Mouse (Mus musculus) bone marrow, adult 2 months (tissue): Measurements from ENCODE around the gene Dio1. TPM values are rescaled to one million over a fixed set of nuclear protein-coding genes. Genes with fewer than 3 reads are reported as not detected.

Experiments used
- H3K27ac ChIP-seq: fragments of 200-500 bp; 2 replicates; pipeline ENCODE4 v1.5.1; 2012; ENCODE audit warnings: low read depth, mild to moderate bottlenecking, control low read depth, inconsistent platforms, low read length; ENCODE audit not compliant: control insufficient read depth, poor library complexity, insufficient read depth
- H3K4me1 ChIP-seq: fragments of 200-500 bp; 2 replicates; pipeline ENCODE4 v1.6.1; 2011; ENCODE audit warnings: low read length; ENCODE audit not compliant: control insufficient read depth, insufficient read depth
- H3K4me3 ChIP-seq: fragments of 200-500 bp; replicated peaks from 2 replicates; pipeline ENCODE3; 2011; ENCODE audit warnings: mild to moderate bottlenecking, low read depth, low read length, control low read depth; ENCODE audit not compliant: control insufficient read depth
- CTCF ChIP-seq: fragments of 200-500 bp; IDR thresholded peaks from 2 replicates; pipeline ENCODE4 v1.5.1; 2011; ENCODE audit warnings: low read length, control low read depth; ENCODE audit not compliant: control insufficient read depth, insufficient read depth
- POLR2A ChIP-seq: fragments of 200-500 bp; IDR thresholded peaks from 2 replicates; pipeline ENCODE4 v1.6.1; 2011; ENCODE audit warnings: low read depth, mild to moderate bottlenecking, control low read depth, low read length, borderline replicate concordance; ENCODE audit not compliant: control insufficient read depth
- WGBS: fragments of 180-500 bp; shearing (Covaris S2); methylation state at CpG from one replicate; pipeline ENCODE4 v1.1.7; 2018; 5-methylcytosine and 5-hydroxymethylcytosine counted together
- polyA plus RNA-seq: library from polyadenylated mRNA; stranded (reverse); fragments of >200 nt; gene quantifications from 2 replicates; pipeline ENCODE4 v1.2.4, GENCODE M21; 2011; ENCODE audit warnings: low replicate concordance; ENCODE audit not compliant: missing spikeins, insufficient read depth, insufficient read length

Gene Dio1
- polyA plus RNA-seq, 1 experiment = 0.90 TPM

DNA sequence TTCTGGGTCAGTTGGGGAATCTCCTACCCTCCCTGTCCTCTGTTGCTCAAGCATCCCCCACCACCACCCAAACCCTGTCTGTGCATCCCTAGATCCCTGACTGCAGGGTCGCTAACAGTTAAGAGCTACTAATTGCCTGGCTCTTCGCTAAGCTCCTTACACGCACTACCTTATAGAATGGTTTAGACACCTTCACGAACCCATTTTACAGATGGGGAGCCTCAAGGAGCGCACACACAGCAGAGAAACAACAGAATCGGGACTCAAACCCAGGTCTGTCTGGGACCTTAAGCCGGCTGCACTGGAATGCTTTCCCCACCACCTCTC, 7.5 kb upstream of the Dio1 start:
- peak overlapping the region; percentile 79 for H3K4me3 ChIP-seq
- no peak overlapping the region for H3K27ac ChIP-seq
- 7% methylated on average over 7 of the region's 7 CpGs for WGBS
- TF ChIP-seq POLR2A = no peak
- TF ChIP-seq CTCF = no peak
- H3K4me1 ChIP-seq = no peaks in the 10 kb centered on the region

DNA sequence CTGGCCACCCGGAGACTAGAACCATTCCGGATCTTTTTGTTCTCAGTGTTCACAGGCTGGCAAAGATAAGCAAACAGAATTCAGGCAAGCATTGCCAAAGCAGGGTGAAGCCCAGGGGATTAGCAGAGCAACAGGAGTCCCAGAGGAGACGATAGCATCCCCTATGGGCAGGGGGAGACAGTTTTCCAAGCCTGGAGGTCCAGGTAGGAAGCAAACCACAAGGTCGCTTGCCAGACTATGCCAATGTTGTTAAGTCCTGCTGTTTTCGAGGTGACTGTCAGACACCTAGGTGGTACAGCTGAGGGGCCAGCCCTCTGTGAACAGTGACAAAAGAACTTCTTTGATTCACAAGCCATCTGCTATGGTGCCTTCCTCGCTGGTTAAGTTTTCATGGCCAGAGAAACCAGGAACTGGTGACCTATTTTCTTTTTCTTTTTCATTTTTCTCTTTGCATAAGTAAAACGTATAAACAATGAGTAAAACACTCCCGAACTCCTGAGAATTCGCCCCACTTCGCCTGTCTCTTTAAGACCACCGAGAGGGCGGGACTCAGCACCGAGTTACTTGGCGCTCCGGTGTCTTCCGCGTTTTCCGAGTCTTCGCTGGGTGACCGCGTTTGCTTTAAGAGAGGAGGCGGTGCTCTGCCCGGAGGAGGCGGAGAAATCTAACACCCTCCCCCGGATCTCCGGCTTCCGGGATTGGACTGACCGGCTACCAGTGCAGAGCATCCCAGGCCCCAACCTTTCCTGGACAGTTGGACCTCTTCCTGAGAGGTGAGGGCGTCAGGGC, 6.9 kb upstream of the Dio1 start, which contains the start of gene Yipf1:
Gene Yipf1 (plus strand): TSS at position 674 of the 789 bp plus-strand sequence.
- Histone ChIP-seq H3K4me1 (no peaks in the 10 kb centered on the region), H3K27ac (no peak within 1 kb of the TSS), H3K4me3 (peak within 1 kb of the TSS; percentile 79)
- TF ChIP-seq POLR2A (peak; percentile 45; the same call in 1 of the 2 replicates), CTCF (no peak)
- WGBS = 2% methylated on average over 29 of the region's 29 CpGs

- Histone ChIP-seq H3K4me3 (no peak overlapping the region), H3K4me1 (peaks cover 4% of the 10 kb centered on the region), H3K27ac (no peak overlapping the region)
- TF ChIP-seq POLR2A (no peak), CTCF (no peak)
- WGBS = 68% methylated on average over 3 of the region's 3 CpGs
Measured at GRCm38 (mm10) chr4:107303531-107303930, 3.4 kb downstream of the Dio1 start.

- H3K4me3 ChIP-seq = no peak overlapping the region
- TF ChIP-seq POLR2A (no peak), CTCF (no peak)
- peaks cover 4% of the 10 kb centered on the region for H3K4me1 ChIP-seq
- WGBS = 40% methylated on average over 4 of the region's 4 CpGs
- H3K27ac ChIP-seq = no peak overlapping the region
Measured at GRCm38 (mm10) chr4:107302832-107303231, 4.1 kb downstream of the Dio1 start.

- 83% methylated on average over 9 of the region's 9 CpGs for WGBS
- TF ChIP-seq POLR2A = no peak
- TF ChIP-seq CTCF = no peak
- Histone ChIP-seq H3K4me3 (no peak overlapping the region), H3K4me1 (peaks cover 4% of the 10 kb centered on the region), H3K27ac (no peak overlapping the region)
Measured at GRCm38 (mm10) chr4:107302221-107302620, 4.7 kb downstream of the Dio1 start.

- no peak overlapping the region for H3K27ac ChIP-seq
- no peak overlapping the region for H3K4me3 ChIP-seq
- TF ChIP-seq CTCF (no peak), POLR2A (no peak)
- H3K4me1 ChIP-seq = peaks cover 4% of the 10 kb centered on the region; the same call in 1 of the 2 replicates
- 84% methylated on average over 1 of the region's 1 CpGs for WGBS
Measured at GRCm38 (mm10) chr4:107300902-107301555, 5.9 kb downstream of the Dio1 start.

GRCm38 (mm10) chr4:107300371-107300770, 6.6 kb downstream of the Dio1 start:
- Histone ChIP-seq H3K4me3 (no peak overlapping the region), H3K4me1 (peaks cover 4% of the 10 kb centered on the region; the same call in 1 of the 2 replicates), H3K27ac (no peak overlapping the region)
- WGBS = 46% methylated on average over 4 of the region's 4 CpGs
- TF ChIP-seq CTCF (no peak), POLR2A (no peak)

DNA sequence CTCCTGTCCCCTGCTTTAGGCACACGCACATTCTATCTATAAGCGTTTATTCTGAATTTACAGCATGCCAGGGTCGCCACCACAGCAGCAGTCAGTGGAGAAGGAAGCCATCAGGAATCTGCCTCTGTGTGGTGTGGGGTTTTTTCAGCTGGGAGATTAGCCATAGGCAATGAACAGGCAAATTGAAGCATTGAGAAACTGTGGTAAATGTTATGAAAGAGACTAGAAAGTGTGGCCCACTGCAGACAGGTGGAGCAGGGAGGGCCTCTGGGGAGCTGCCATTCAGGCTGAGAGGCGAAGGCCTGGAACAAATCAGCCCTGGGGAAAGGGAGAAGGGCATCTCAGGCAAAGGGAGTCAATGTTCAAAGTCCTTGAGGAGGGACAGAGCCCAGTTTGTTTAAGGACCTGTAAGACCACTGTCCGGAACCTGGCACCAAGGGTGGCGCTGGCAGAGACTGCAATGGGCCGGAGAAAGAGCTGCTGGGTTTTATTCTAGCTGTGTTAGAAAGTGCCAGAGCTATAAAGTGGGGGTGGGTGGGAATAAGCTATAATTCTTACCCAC, 7.1 kb downstream of the Dio1 start:
- WGBS = 57% methylated on average over 7 of the region's 7 CpGs
- no peak overlapping the region for H3K4me3 ChIP-seq
- TF ChIP-seq POLR2A (no peak), CTCF (no peak)

More for the DNA sequence above, 7.1 kb downstream of the Dio1 start:
- Histone ChIP-seq H3K4me1 (peaks cover 4% of the 10 kb centered on the region; the same call in 1 of the 2 replicates), H3K27ac (no peak overlapping the region)
